In genomic region chr7:90443101-90444091, GRCm38 (mm10) we compare ENCODE assay signal across 8 mouse cellular contexts. TPM values are rescaled to one million over a fixed set of nuclear protein-coding genes. Genes with fewer than 3 reads are reported as not detected.
DNase-seq lines count a peak whose midpoint lies in the region; ATAC-seq and TF ChIP-seq lines count a peak whose summit lies in the region.

No protein-coding gene starts in this region.

- peak overlapping the region; percentile 88 for H3K27ac ChIP-seq in gastrocnemius, adult 2 months
- H3K27ac ChIP-seq in hindbrain, postnatal 0 days, result peak overlapping the region; percentile 99

- peak; percentile 65 for TF ChIP-seq CTCF in gastrocnemius, adult 2 months (IDR thresholded peaks at IDR 0.05)
- peak; percentile 50; the same call in 1 of the 2 replicates for TF ChIP-seq CTCF in hindbrain, postnatal 0 days (IDR thresholded peaks at IDR 0.05; ENCODE audit: low read depth)

- peak; percentile 68 to 78 for DNase-seq in cerebellum, postnatal 36 days
- peak; percentile 84 for DNase-seq in gastrocnemius, adult 2 months
- peak; percentile 81 for DNase-seq in hindbrain, postnatal 0 days (ENCODE audit: low spot score)
- DNase-seq in left cerebral cortex, postnatal 25 days (ENCODE audit: low spot score in 2 of 2), result peak; percentile 75 to 77
- peak; percentile 72 to 73 for DNase-seq in right cerebral cortex, postnatal 10 days (ENCODE audit: low spot score in 2 of 2)
- peak; percentile 54 to 67 for DNase-seq in urinary bladder, postnatal 36 days (ENCODE audit: low spot score in 2 of 2)

- H3K27me3 ChIP-seq in hindbrain, postnatal 0 days (ENCODE audit: insufficient read depth, low read length), result no peaks in the 10 kb centered on the region

- ATAC-seq in activated CD4-positive, CD25-positive, alpha-beta regulatory T cell, adult 4 months, result peak; percentile 26
- peak; percentile 78 for ATAC-seq in hindbrain, postnatal 0 days
- peak; percentile 53 for ATAC-seq in megakaryocyte-erythroid progenitor cell, adult 5-6 weeks (replicated peaks; ENCODE audit: low FRiP score, low TSS enrichment, poor library complexity, severe bottlenecking)

- no peaks in the 10 kb centered on the region for H3K9me3 ChIP-seq in hindbrain, postnatal 0 days (ENCODE audit: low read length)

- H3K4me1 ChIP-seq in hindbrain, postnatal 0 days (ENCODE audit: insufficient read depth, low read length), result no peaks in the 10 kb centered on the region

- H3K9ac ChIP-seq in hindbrain, postnatal 0 days (replicated peaks; ENCODE audit: low read length), result peak overlapping the region; percentile 98

- peak overlapping the region; percentile 80 for H3K4me2 ChIP-seq in hindbrain, postnatal 0 days (ENCODE audit: low read depth, low read length)

- WGBS in hindbrain, postnatal 0 days, result under 1% methylated on average over 102 of the region's 123 CpGs

- no peaks in the 10 kb centered on the region; the same call in 1 of the 2 replicates for H3K36me3 ChIP-seq in hindbrain, postnatal 0 days (ENCODE audit: insufficient read depth, low read length)

- peak overlapping the region; percentile 95 for H3K4me3 ChIP-seq in gastrocnemius, adult 2 months
- peak overlapping the region; percentile 90 for H3K4me3 ChIP-seq in hindbrain, postnatal 0 days (ENCODE audit: low read length)

- intact Hi-C loops in gastrocnemius, adult 2 months (cut with DNase I), result loop anchor here (5.0 kb wide), 1 partner anchor 34 kb away; the partner anchor contains the start of genes Dlg2 and Tmem126b
- intact Hi-C loops in left cerebral cortex, postnatal 25 days (cut with DNase I), result loop anchor here (1.0 to 2.0 kb wide), 2 partner anchors 33 to 313 kb away; partner anchors contain the start of genes Dlg2, Picalm and Tmem126b

RNA-seq across cellular contexts. Expression of gene Crebzf, which starts 0.9 kb away (rescaled TPM):
- polyA plus RNA-seq in activated CD4-positive, CD25-positive, alpha-beta regulatory T cell, adult 4 months (2017; shearing (Covaris generic)), result 10 to 100 TPM; 22.8 to 29.8 TPM
- total RNA-seq in gastrocnemius, adult 2 months (2021), result 10 to 100 TPM; 16.0 to 18.2 TPM
- total RNA-seq in hindbrain, postnatal 0 days (2014; rRNA removed), result 73.6 and 97.2 TPM in 2 replicates
- polyA plus RNA-seq in hindbrain, postnatal 0 days (2015; fragmentation: Nextera tagmentation; extraction: Ambion mirVana), result 23.5 and 25.6 TPM in 2 replicates
- total RNA-seq in left cerebral cortex, postnatal 25 days (2021), result 10 to 100 TPM; 78.1 to 84.6 TPM
- total RNA-seq in megakaryocyte-erythroid progenitor cell, adult 5-6 weeks (2014; fragmentation: Nextera tagmentation), result 119 and 128 TPM in 2 replicates
- total RNA-seq in megakaryocyte-erythroid progenitor cell, adult 5-6 weeks (2017), result 56.5 and 102 TPM in 2 replicates

RNA-seq across cellular contexts. Expression of gene Tmem126a, which starts 13.6 kb away (rescaled TPM):
- polyA plus RNA-seq in activated CD4-positive, CD25-positive, alpha-beta regulatory T cell, adult 4 months (2017; shearing (Covaris generic)), result 10 to 100 TPM; 77.7 to 89.8 TPM
- 100 to 1,000 TPM; 101 to 119 TPM for total RNA-seq in gastrocnemius, adult 2 months (2021)
- 50.7 and 55.9 TPM in 2 replicates for total RNA-seq in hindbrain, postnatal 0 days (2014; rRNA removed)
- 139 and 145 TPM in 2 replicates for polyA plus RNA-seq in hindbrain, postnatal 0 days (2015; fragmentation: Nextera tagmentation; extraction: Ambion mirVana)
- 10 to 100 TPM; 43.2 to 44.8 TPM for total RNA-seq in left cerebral cortex, postnatal 25 days (2021)
- 32.5 and 39.8 TPM in 2 replicates for total RNA-seq in megakaryocyte-erythroid progenitor cell, adult 5-6 weeks (2014; fragmentation: Nextera tagmentation)
- total RNA-seq in megakaryocyte-erythroid progenitor cell, adult 5-6 weeks (2017), result 15.6 and 33.1 TPM in 2 replicates

RNA-seq across cellular contexts. Expression of gene Ccdc89, which starts 17.0 kb away (rescaled TPM):
- not detected for polyA plus RNA-seq in activated CD4-positive, CD25-positive, alpha-beta regulatory T cell, adult 4 months (2017; shearing (Covaris generic))
- not detected for total RNA-seq in gastrocnemius, adult 2 months (2021)
- 0.36 and 0.89 TPM in 2 replicates for total RNA-seq in hindbrain, postnatal 0 days (2014; rRNA removed)
- polyA plus RNA-seq in hindbrain, postnatal 0 days (2015; fragmentation: Nextera tagmentation; extraction: Ambion mirVana), result 0.89 and 1.2 TPM in 2 replicates
- total RNA-seq in left cerebral cortex, postnatal 25 days (2021), result under 1 TPM; 0.71 to 0.78 TPM
- total RNA-seq in megakaryocyte-erythroid progenitor cell, adult 5-6 weeks (2014; fragmentation: Nextera tagmentation), result 0.22 TPM in 1 of 2 replicates, not detected in the other
- total RNA-seq in megakaryocyte-erythroid progenitor cell, adult 5-6 weeks (2017), result not detected in 2 replicates

RNA-seq across cellular contexts. Expression of gene Tmem126b, which starts 32.4 kb away (rescaled TPM):
- polyA plus RNA-seq in activated CD4-positive, CD25-positive, alpha-beta regulatory T cell, adult 4 months (2017; shearing (Covaris generic)), result 10 to 100 TPM; 32.3 to 39.5 TPM
- 10 to 100 TPM; 18.9 to 22.9 TPM for total RNA-seq in gastrocnemius, adult 2 months (2021)
- 15.1 and 21.9 TPM in 2 replicates for total RNA-seq in hindbrain, postnatal 0 days (2014; rRNA removed)
- polyA plus RNA-seq in hindbrain, postnatal 0 days (2015; fragmentation: Nextera tagmentation; extraction: Ambion mirVana), result 24.5 and 26.9 TPM in 2 replicates
- total RNA-seq in left cerebral cortex, postnatal 25 days (2021), result 10 to 100 TPM; 22.6 to 24.0 TPM
- total RNA-seq in megakaryocyte-erythroid progenitor cell, adult 5-6 weeks (2014; fragmentation: Nextera tagmentation), result 7.9 and 10.9 TPM in 2 replicates
- total RNA-seq in megakaryocyte-erythroid progenitor cell, adult 5-6 weeks (2017), result 7.8 and 15.4 TPM in 2 replicates

RNA-seq across cellular contexts. Expression of gene Dlg2, which starts 33.1 kb away (rescaled TPM):
- polyA plus RNA-seq in activated CD4-positive, CD25-positive, alpha-beta regulatory T cell, adult 4 months (2017; shearing (Covaris generic)), result 1 to 10 TPM in 1 of 2 experiments, not detected in 1; 1.5 TPM
- under 1 TPM; 0.22 to 0.71 TPM for total RNA-seq in gastrocnemius, adult 2 months (2021)
- total RNA-seq in hindbrain, postnatal 0 days (2014; rRNA removed), result 113 and 131 TPM in 2 replicates
- polyA plus RNA-seq in hindbrain, postnatal 0 days (2015; fragmentation: Nextera tagmentation; extraction: Ambion mirVana), result 18.5 and 20.4 TPM in 2 replicates
- total RNA-seq in left cerebral cortex, postnatal 25 days (2021), result 100 to 1,000 TPM; 319 to 325 TPM
- total RNA-seq in megakaryocyte-erythroid progenitor cell, adult 5-6 weeks (2014; fragmentation: Nextera tagmentation), result 0.10 and 2.1 TPM in 2 replicates
- 0.33 and 2.3 TPM in 2 replicates for total RNA-seq in megakaryocyte-erythroid progenitor cell, adult 5-6 weeks (2017)

Comparison
In these comparisons a context has a peak if more than half of its experiments do, and no peak if none do; other contexts are left out.
1. Peak in every context shown above with its lines: DNase-seq, ATAC-seq, H3K4me3 ChIP-seq and H3K27ac ChIP-seq.
2. ATAC-seq: peak in every context shown above with its lines; median percentile 78 in hindbrain, postnatal 0 days; 53 in megakaryocyte-erythroid progenitor cell, adult 5-6 weeks; 26 in activated CD4-positive, CD25-positive, alpha-beta regulatory T cell, adult 4 months.